Mouse (Mus musculus) limb, embryonic 14.5 days (tissue): ENCODE results near the gene Rab9. TPM values are rescaled to one million over a fixed set of nuclear protein-coding genes. Genes with fewer than 3 reads are reported as not detected.

Source experiments
- ATAC-seq: fragments of 200-750 bp; cut with Nextera tagmentation; 2 replicates; pipeline ENCODE4 v1.8.0; 2017; ENCODE audit warnings: low read depth, moderate number of reproducible peaks, moderate TSS enrichment; ENCODE audit not compliant: low FRiP score
- DNase-seq: peaks from one replicate; pipeline ENCODE4 v3.0.0-alpha.2; 2015; ENCODE audit warnings: low spot score
- H3K27ac ChIP-seq: fragments of 300-500 bp; sonication (generic); replicated peaks from 2 replicates; pipeline ENCODE4 v1.5.1; 2014; ENCODE audit warnings: low read depth, mild to moderate bottlenecking, low read length, moderate library complexity, mixed read lengths
- H3K27me3 ChIP-seq: fragments of 300-500 bp; sonication (generic); 2 replicates; pipeline ENCODE4 v1.6.1; 2014; ENCODE audit warnings: low read length, mixed read lengths; ENCODE audit not compliant: control insufficient read depth, insufficient read depth
- H3K36me3 ChIP-seq: fragments of 300-500 bp; sonication (generic); 2 replicates; pipeline ENCODE4 v1.6.1; 2014; ENCODE audit warnings: mild to moderate bottlenecking, low read length, moderate library complexity, mixed read lengths; ENCODE audit not compliant: control insufficient read depth, insufficient read depth
- H3K4me1 ChIP-seq: fragments of 300-500 bp; sonication (generic); 2 replicates; pipeline ENCODE4 v1.6.1; 2014; ENCODE audit warnings: antibody characterized with exemption, low read length, mixed read lengths; ENCODE audit not compliant: control insufficient read depth, insufficient read depth
- H3K4me2 ChIP-seq: fragments of 300-500 bp; sonication (generic); replicated peaks from 2 replicates; pipeline ENCODE4 v1.6.1; 2014; ENCODE audit warnings: low read depth, mild to moderate bottlenecking, low read length, moderate library complexity; ENCODE audit not compliant: severe bottlenecking
- H3K4me3 ChIP-seq: fragments of 300-500 bp; sonication (generic); replicated peaks from 2 replicates; pipeline ENCODE4 v1.5.1; 2014; ENCODE audit warnings: low read length
- H3K9ac ChIP-seq: fragments of 300-500 bp; sonication (generic); 2 replicates; pipeline ENCODE4 v1.6.1; 2014; ENCODE audit warnings: mild to moderate bottlenecking, low read depth, low read length, moderate library complexity; ENCODE audit not compliant: severe bottlenecking
- H3K9me3 ChIP-seq: fragments of 300-500 bp; sonication (generic); 2 replicates; pipeline ENCODE4 v1.6.1; 2016; ENCODE audit warnings: low read length; ENCODE audit not compliant: control insufficient read depth
- POLR2A ChIP-seq: fragments of 200-500 bp; IDR thresholded peaks from 2 replicates; pipeline ENCODE4 v1.8.0; 2012; ENCODE audit warnings: inconsistent platforms, mild to moderate bottlenecking, moderate library complexity, borderline replicate concordance; ENCODE audit not compliant: insufficient read depth, insufficient read length; ENCODE audit errors: extremely low read depth
- WGBS: fragments of 180-500 bp; shearing (Covaris S2); extraction: QIAGEN DNeasy Blood & Tissue Kit; methylation state at CpG from one replicate; pipeline ENCODE4 v1.1.7; 2014; 5-methylcytosine and 5-hydroxymethylcytosine counted together
- polyA plus RNA-seq, 2 experiments: library from polyadenylated mRNA; depleted of rRNA in 1 of 2; stranded (reverse) in 1 of 2; unstranded in 1 of 2; fragments of >200 nt; fragmentation: Nextera tagmentation in 1 of 2; extraction: Ambion mirVana in 1 of 2; gene quantifications; 2 replicates each; pipeline versions ENCODE4 v1.2.1 to v1.2.3; 2012 to 2014

Gene Rab9
- polyA plus RNA-seq, 2 experiments: 32.3 to 63.1 TPM

GRCm38 (mm10) chrX:166434812-166435211, 44.9 kb downstream of the Rab9 start:
- Histone ChIP-seq H3K27me3 (no peaks in the 10 kb centered on the region; the same call in 1 of the 2 replicates), H3K36me3 (no peaks in the 10 kb centered on the region), H3K4me1 (no peaks in the 10 kb centered on the region), H3K4me2 (no peak overlapping the region), H3K9ac (no peak overlapping the region), H3K9me3 (no peaks in the 10 kb centered on the region), H3K27ac (no peak overlapping the region), H3K4me3 (no peak overlapping the region)
- TF ChIP-seq POLR2A: no peak
- ATAC-seq (no peak), DNase-seq (no peak)
- WGBS: 38% methylated on average over 2 of the region's 2 CpGs

- DNase-seq (peak; percentile 42), ATAC-seq (no peak)
- Histone ChIP-seq H3K27me3 (no peaks in the 10 kb centered on the region), H3K9me3 (no peaks in the 10 kb centered on the region), H3K4me3 (no peak overlapping the region), H3K36me3 (no peaks in the 10 kb centered on the region), H3K9ac (no peak overlapping the region), H3K4me2 (no peak overlapping the region), H3K27ac (no peak overlapping the region), H3K4me1 (no peaks in the 10 kb centered on the region)
- no peak for TF ChIP-seq POLR2A
- 85% methylated on average over 4 of the region's 6 CpGs for WGBS
These were observed 63.5 kb downstream of the Rab9 start for GRCm38 (mm10) chrX:166416196-166416595.

GRCm38 (mm10) chrX:166407865-166408264, 71.8 kb downstream of the Rab9 start:
- no peak overlapping the region for H3K4me3 ChIP-seq
- H3K9ac ChIP-seq: no peak overlapping the region
- no peaks in the 10 kb centered on the region for H3K4me1 ChIP-seq
- no peak for TF ChIP-seq POLR2A
- H3K4me2 ChIP-seq: no peak overlapping the region
- no peaks in the 10 kb centered on the region for H3K27me3 ChIP-seq
- ATAC-seq: no peak
- peaks cover 13% of the 10 kb centered on the region; the same call in 1 of the 2 replicates for H3K36me3 ChIP-seq
- H3K9me3 ChIP-seq: no peaks in the 10 kb centered on the region
- H3K27ac ChIP-seq: no peak overlapping the region
- no peak for DNase-seq

Other genes starting within 250 kb of the Rab9 start
- gene Gpm6b, start 241.0 kb downstream of the Rab9 start, polyA plus RNA-seq (2012; rRNA removed): 18.3 and 18.9 TPM in 2 replicates
- gene Gpm6b, start 241.0 kb downstream of the Rab9 start, polyA plus RNA-seq (2014; fragmentation: Nextera tagmentation; extraction: Ambion mirVana): 21.3 and 21.8 TPM in 2 replicates
- 10.8 and 12.3 TPM in 2 replicates for gene Trappc2, start 39.3 kb downstream of the Rab9 start, polyA plus RNA-seq (2012; rRNA removed)
- gene Trappc2, start 39.3 kb downstream of the Rab9 start, polyA plus RNA-seq (2014; fragmentation: Nextera tagmentation; extraction: Ambion mirVana): 23.7 and 25.5 TPM in 2 replicates
- gene Ofd1, start 39.2 kb downstream of the Rab9 start, polyA plus RNA-seq (2012; rRNA removed): 4.9 and 6.6 TPM in 2 replicates
- gene Ofd1, start 39.2 kb downstream of the Rab9 start, polyA plus RNA-seq (2014; fragmentation: Nextera tagmentation; extraction: Ambion mirVana): 7.2 and 7.3 TPM in 2 replicates
- 3.9 and 4.5 TPM in 2 replicates for gene Tceanc, start 38.7 kb upstream of the Rab9 start, polyA plus RNA-seq (2012; rRNA removed)
- gene Tceanc, start 38.7 kb upstream of the Rab9 start, polyA plus RNA-seq (2014; fragmentation: Nextera tagmentation; extraction: Ambion mirVana): 7.3 and 8.8 TPM in 2 replicates
- 78.6 and 86.2 TPM in 2 replicates for gene Egfl6, start 105.9 kb upstream of the Rab9 start, polyA plus RNA-seq (2012; rRNA removed)
- gene Egfl6, start 105.9 kb upstream of the Rab9 start, polyA plus RNA-seq (2014; fragmentation: Nextera tagmentation; extraction: Ambion mirVana): 97.0 and 104 TPM in 2 replicates